Mouse (Mus musculus): ENCODE results near the gene Nampt. TPM values are rescaled to one million over a fixed set of nuclear protein-coding genes. Genes with fewer than 3 reads are reported as not detected.

Gene Nampt
- total RNA-seq (2021) = 10 to 100 TPM; 43.0 to 43.3 TPM
- long read RNA-seq, experiment 1, full-length matches to known transcripts = 32 of 40 reads
- long read RNA-seq, experiment 1, partial matches to known transcripts = 6 of 40 reads
- long read RNA-seq, experiment 1, other reads (novel, unspliced or antisense) = 2 of 40 reads
- long read RNA-seq, experiment 2, full-length matches to known transcripts = 55 of 68 reads
- long read RNA-seq, experiment 2, partial matches to known transcripts = 5 of 68 reads
- long read RNA-seq, experiment 2, other reads (novel, unspliced or antisense) = 8 of 68 reads

GRCm38 (mm10) chr12:32819416-32819815, at the start of gene Nampt:
Gene Nampt (plus strand): TSS chr12:32819545.
- no peak for DNase-seq
- intact Hi-C loops (cut with DNase I; ENCODE audit: low total_unique reads) = no loop called here

GRCm38 (mm10) chr12:32770766-32771165, 48.6 kb upstream of the Nampt start:
- intact Hi-C loops (cut with DNase I; ENCODE audit: low total_unique reads) = no loop called here
- no peak for DNase-seq

GRCm38 (mm10) chr12:32774592-32774991, 44.8 kb upstream of the Nampt start:
- no peak for DNase-seq
- intact Hi-C loops (cut with DNase I; ENCODE audit: low total_unique reads) = no loop called here

- no peak for DNase-seq
- intact Hi-C loops (cut with DNase I; ENCODE audit: low total_unique reads) = no loop called here
Measured at GRCm38 (mm10) chr12:32789092-32789491, 30.3 kb upstream of the Nampt start.

- no peak for DNase-seq
- intact Hi-C loops (cut with DNase I; ENCODE audit: low total_unique reads) = no loop called here
Measured at GRCm38 (mm10) chr12:32795765-32796471, 23.4 kb upstream of the Nampt start.

GRCm38 (mm10) chr12:32797438-32797837, 21.9 kb upstream of the Nampt start:
- DNase-seq = no peak
- intact Hi-C loops (cut with DNase I; ENCODE audit: low total_unique reads) = no loop called here

- intact Hi-C loops (cut with DNase I; ENCODE audit: low total_unique reads) = no loop called here
Measured at GRCm38 (mm10) chr12:32801078-32801477, 18.3 kb upstream of the Nampt start.

GRCm38 (mm10) chr12:32805559-32805958, 13.8 kb upstream of the Nampt start:
- DNase-seq = no peak

More at GRCm38 (mm10) chr12:32801078-32801477, 18.3 kb upstream of the Nampt start:
- no peak for DNase-seq

GRCm38 (mm10) chr12:32819823-32820605, 669 bp downstream of the Nampt start:
- peak; percentile 99 for DNase-seq
- intact Hi-C loops (cut with DNase I; ENCODE audit: low total_unique reads) = no loop called here

More at GRCm38 (mm10) chr12:32805559-32805958, 13.8 kb upstream of the Nampt start:
- intact Hi-C loops (cut with DNase I; ENCODE audit: low total_unique reads) = no loop called here

GRCm38 (mm10) chr12:32820688-32821503, 1.6 kb downstream of the Nampt start:
- intact Hi-C loops (cut with DNase I; ENCODE audit: low total_unique reads) = no loop called here

GRCm38 (mm10) chr12:32821504-32822011, 2.2 kb downstream of the Nampt start:
- no peak for DNase-seq
- intact Hi-C loops (cut with DNase I; ENCODE audit: low total_unique reads) = no loop called here

More at GRCm38 (mm10) chr12:32820688-32821503, 1.6 kb downstream of the Nampt start:
- peak; percentile 80 for DNase-seq

- intact Hi-C loops (cut with DNase I; ENCODE audit: low total_unique reads) = no loop called here
- DNase-seq = no peak
Measured at GRCm38 (mm10) chr12:32822066-32822465, 2.7 kb downstream of the Nampt start.

GRCm38 (mm10) chr12:32824586-32824985, 5.2 kb downstream of the Nampt start:
- intact Hi-C loops (cut with DNase I; ENCODE audit: low total_unique reads) = no loop called here
- no peak for DNase-seq

- intact Hi-C loops (cut with DNase I; ENCODE audit: low total_unique reads) = loop anchor here (5.0 kb wide), 1 partner anchor 190 kb away; no protein-coding TSS in a partner anchor
- peak; percentile 43 for DNase-seq
Measured at GRCm38 (mm10) chr12:32826971-32827370, 7.6 kb downstream of the Nampt start.

- intact Hi-C loops (cut with DNase I; ENCODE audit: low total_unique reads) = loop anchor here (5.0 kb wide), 1 partner anchor 191 kb away; no protein-coding TSS in a partner anchor
- DNase-seq = no peak
Measured at GRCm38 (mm10) chr12:32828137-32828760, 8.9 kb downstream of the Nampt start.

GRCm38 (mm10) chr12:32829321-32830090, 10.2 kb downstream of the Nampt start:
- DNase-seq = no peak
- intact Hi-C loops (cut with DNase I; ENCODE audit: low total_unique reads) = loop anchor here (5.0 kb wide), 2 partner anchors 68 to 192 kb away; no protein-coding TSS in a partner anchor

GRCm38 (mm10) chr12:32832076-32832475, 12.7 kb downstream of the Nampt start:
- intact Hi-C loops (cut with DNase I; ENCODE audit: low total_unique reads) = loop anchor here (5.0 kb wide), 1 partner anchor 65 kb away; no protein-coding TSS in a partner anchor
- DNase-seq = no peak

- intact Hi-C loops (cut with DNase I; ENCODE audit: low total_unique reads) = loop anchor here (5.0 kb wide), 1 partner anchor 63 kb away; no protein-coding TSS in a partner anchor
- DNase-seq = no peak
Measured at GRCm38 (mm10) chr12:32834781-32835180, 15.4 kb downstream of the Nampt start.

All from gastrocnemius, postnatal 14 days (tissue).